Mouse (Mus musculus) testis, adult 2 months (tissue): ENCODE measurements at regions not wholly inside any gene's neighbourhood (a gene's known extent, or its start where the extent isn't known, plus 50 kb on each side); places are given as distances from the start of the nearest gene placed in this dataset.

Experiments used
- CTCF ChIP-seq: fragments of 200-500 bp; IDR thresholded peaks from 2 replicates; pipeline ENCODE4 v1.5.1; 2012; ENCODE audit warnings: low read depth, mild to moderate bottlenecking, inconsistent platforms, low read length, moderate library complexity; ENCODE audit not compliant: control insufficient read depth, insufficient read depth, insufficient replicate concordance
- POLR2A ChIP-seq: fragments of 200-500 bp; IDR thresholded peaks from 2 replicates; pipeline ENCODE4 v1.6.1; 2012; ENCODE audit warnings: low read depth, mild to moderate bottlenecking, inconsistent platforms, low read length, moderate library complexity; ENCODE audit not compliant: control insufficient read depth

DNA sequence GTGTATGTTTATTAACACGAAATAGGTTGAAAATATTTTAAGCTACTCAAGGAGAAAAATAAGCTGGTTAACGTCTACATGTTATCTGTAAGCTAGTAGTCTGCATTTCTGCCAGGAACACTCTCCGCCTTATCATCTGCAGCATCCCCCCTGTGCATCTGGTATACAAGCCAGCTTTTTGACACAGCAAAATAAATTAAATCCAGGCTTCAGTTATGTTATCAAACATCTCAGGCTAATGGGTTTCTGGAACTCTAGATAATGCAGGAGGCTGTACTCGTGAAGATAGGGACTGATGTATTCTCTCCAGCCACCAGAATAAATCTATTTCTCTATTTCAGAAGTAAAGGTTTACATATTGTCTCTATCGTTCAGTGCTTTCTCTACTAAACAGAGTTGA lies 1138.5 kb downstream of the Basp1 start:
- TF ChIP-seq POLR2A: no peak
- no peak for TF ChIP-seq CTCF
